Mouse (Mus musculus) brain, embryonic 14.5 days (tissue): Measurements from ENCODE around the gene Mafb.

Experiments
- CTCF ChIP-seq: fragments of 200-500 bp; IDR thresholded peaks from 2 replicates; pipeline ENCODE4 v1.5.1; 2012; ENCODE audit warnings: inconsistent platforms, mild to moderate bottlenecking, moderate library complexity, borderline replicate concordance; ENCODE audit not compliant: insufficient read depth, insufficient read length; ENCODE audit errors: extremely low read depth
- POLR2A ChIP-seq: fragments of 200-500 bp; IDR thresholded peaks from 2 replicates; pipeline ENCODE4 v1.6.1; 2012; ENCODE audit warnings: mild to moderate bottlenecking, inconsistent platforms, borderline replicate concordance; ENCODE audit not compliant: poor library complexity, insufficient read depth, insufficient read length, severe bottlenecking; ENCODE audit errors: extremely low read depth

- TF ChIP-seq CTCF (no peak), POLR2A (no peak)
Measured at GRCm38 (mm10) chr2:160366111-160366979, 520 bp downstream of the Mafb start.
